Mouse (Mus musculus): Measurements from ENCODE around the gene Btbd11. TPM values are rescaled to one million over a fixed set of nuclear protein-coding genes. Genes with fewer than 3 reads are reported as not detected.

The Btbd11 gene
- polyA plus RNA-seq, 1 experiment = 0.85 TPM

DNA sequence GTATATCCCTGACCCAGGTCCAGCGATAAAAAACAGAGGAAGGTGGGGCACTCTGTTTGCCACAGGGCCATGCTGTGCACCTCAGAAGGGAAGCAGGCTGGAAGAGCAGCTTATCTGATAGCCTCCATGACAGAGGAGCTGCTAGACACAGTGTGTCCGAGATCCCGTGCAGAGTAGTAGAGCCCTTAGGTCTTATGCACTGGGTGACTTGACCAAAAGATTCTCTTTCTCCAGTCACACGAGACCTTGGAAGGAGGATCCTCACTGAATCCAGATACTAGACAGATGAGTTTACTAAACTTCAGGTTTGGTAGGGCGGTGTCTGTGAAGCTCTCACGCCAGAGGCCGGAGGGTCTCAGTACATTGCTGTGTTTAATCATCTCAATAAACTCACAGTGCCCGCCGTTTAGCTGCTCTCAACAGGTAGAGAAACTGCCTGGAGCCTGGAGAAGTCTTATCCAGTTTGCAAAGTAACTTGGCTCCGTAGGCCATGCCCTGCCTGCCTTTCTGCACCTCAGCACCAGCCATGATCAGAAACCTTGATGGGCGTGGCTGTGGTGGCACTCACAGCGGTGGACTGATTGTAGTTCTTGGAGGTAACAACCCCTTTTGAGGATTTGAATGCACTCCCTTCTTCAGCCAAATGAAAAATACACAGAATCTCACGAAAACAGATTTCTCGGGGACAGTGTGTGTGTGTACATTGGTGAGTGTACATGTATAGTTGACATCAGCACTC, 155.4 kb downstream of the Btbd11 start:
- WGBS = 77% methylated on average over 14 of the region's 14 CpGs

GRCm38 (mm10) chr10:85543281-85543680, 156.7 kb downstream of the Btbd11 start:
- H3K4me3 ChIP-seq (replicated peaks; ENCODE audit: control insufficient read depth, low read depth, low read length) = no peak overlapping the region
- H3K27ac ChIP-seq (ENCODE audit: control insufficient read depth, insufficient read depth, low read depth, low read length, poor library complexity) = no peak overlapping the region
- TF ChIP-seq POLR2A (IDR thresholded peaks at IDR 0.05; ENCODE audit: borderline replicate concordance, control insufficient read depth, low read depth, low read length) (no peak), CTCF (IDR thresholded peaks at IDR 0.05; ENCODE audit: control insufficient read depth, insufficient read depth, low read length) (no peak)
- WGBS = 78% methylated on average over 2 of the region's 2 CpGs
- no peaks in the 10 kb centered on the region for H3K4me1 ChIP-seq (ENCODE audit: control insufficient read depth, insufficient read depth, low read length)

More for the DNA sequence above, 155.4 kb downstream of the Btbd11 start:
- Histone ChIP-seq H3K4me1 (ENCODE audit: control insufficient read depth, insufficient read depth, low read length) (no peaks in the 10 kb centered on the region), H3K4me3 (replicated peaks; ENCODE audit: control insufficient read depth, low read depth, low read length) (no peak overlapping the region), H3K27ac (ENCODE audit: control insufficient read depth, insufficient read depth, low read depth, low read length, poor library complexity) (no peak overlapping the region)
- TF ChIP-seq CTCF (IDR thresholded peaks at IDR 0.05; ENCODE audit: control insufficient read depth, insufficient read depth, low read length) (no peak), POLR2A (IDR thresholded peaks at IDR 0.05; ENCODE audit: borderline replicate concordance, control insufficient read depth, low read depth, low read length) (no peak)

- TF ChIP-seq CTCF (IDR thresholded peaks at IDR 0.05; ENCODE audit: control insufficient read depth, insufficient read depth, low read length) (no peak), POLR2A (IDR thresholded peaks at IDR 0.05; ENCODE audit: borderline replicate concordance, control insufficient read depth, low read depth, low read length) (no peak)
- Histone ChIP-seq H3K27ac (ENCODE audit: control insufficient read depth, insufficient read depth, low read depth, low read length, poor library complexity) (no peak overlapping the region), H3K4me3 (replicated peaks; ENCODE audit: control insufficient read depth, low read depth, low read length) (no peak overlapping the region), H3K4me1 (ENCODE audit: control insufficient read depth, insufficient read depth, low read length) (no peaks in the 10 kb centered on the region)
- 44% methylated on average over 5 of the region's 5 CpGs for WGBS
Observed at GRCm38 (mm10) chr10:85544991-85545390, 158.4 kb downstream of the Btbd11 start.

GRCm38 (mm10) chr10:85555193-85555592, 168.6 kb downstream of the Btbd11 start:
- H3K4me1 ChIP-seq (ENCODE audit: control insufficient read depth, insufficient read depth, low read length) = no peaks in the 10 kb centered on the region
- no peak overlapping the region for H3K27ac ChIP-seq (ENCODE audit: control insufficient read depth, insufficient read depth, low read depth, low read length, poor library complexity)
- TF ChIP-seq CTCF (IDR thresholded peaks at IDR 0.05; ENCODE audit: control insufficient read depth, insufficient read depth, low read length) (no peak), POLR2A (IDR thresholded peaks at IDR 0.05; ENCODE audit: borderline replicate concordance, control insufficient read depth, low read depth, low read length) (no peak)
- WGBS = 64% methylated on average over 8 of the region's 8 CpGs
- H3K4me3 ChIP-seq (replicated peaks; ENCODE audit: control insufficient read depth, low read depth, low read length) = no peak overlapping the region

GRCm38 (mm10) chr10:85561418-85561817, 174.8 kb downstream of the Btbd11 start:
- H3K4me3 ChIP-seq (replicated peaks; ENCODE audit: control insufficient read depth, low read depth, low read length) = no peak overlapping the region
- 87% methylated on average over 14 of the region's 14 CpGs for WGBS
- H3K27ac ChIP-seq (ENCODE audit: control insufficient read depth, insufficient read depth, low read depth, low read length, poor library complexity) = no peak overlapping the region
- no peaks in the 10 kb centered on the region for H3K4me1 ChIP-seq (ENCODE audit: control insufficient read depth, insufficient read depth, low read length)
- TF ChIP-seq POLR2A (IDR thresholded peaks at IDR 0.05; ENCODE audit: borderline replicate concordance, control insufficient read depth, low read depth, low read length) = no peak
- no peak for TF ChIP-seq CTCF (IDR thresholded peaks at IDR 0.05; ENCODE audit: control insufficient read depth, insufficient read depth, low read length)

GRCm38 (mm10) chr10:85571456-85571855, 184.8 kb downstream of the Btbd11 start:
- Histone ChIP-seq H3K4me1 (ENCODE audit: control insufficient read depth, insufficient read depth, low read length) (no peaks in the 10 kb centered on the region), H3K27ac (ENCODE audit: control insufficient read depth, insufficient read depth, low read depth, low read length, poor library complexity) (no peak overlapping the region), H3K4me3 (replicated peaks; ENCODE audit: control insufficient read depth, low read depth, low read length) (no peak overlapping the region)
- 79% methylated on average over 5 of the region's 5 CpGs for WGBS
- no peak for TF ChIP-seq CTCF (IDR thresholded peaks at IDR 0.05; ENCODE audit: control insufficient read depth, insufficient read depth, low read length)
- TF ChIP-seq POLR2A (IDR thresholded peaks at IDR 0.05; ENCODE audit: borderline replicate concordance, control insufficient read depth, low read depth, low read length) = no peak

DNA sequence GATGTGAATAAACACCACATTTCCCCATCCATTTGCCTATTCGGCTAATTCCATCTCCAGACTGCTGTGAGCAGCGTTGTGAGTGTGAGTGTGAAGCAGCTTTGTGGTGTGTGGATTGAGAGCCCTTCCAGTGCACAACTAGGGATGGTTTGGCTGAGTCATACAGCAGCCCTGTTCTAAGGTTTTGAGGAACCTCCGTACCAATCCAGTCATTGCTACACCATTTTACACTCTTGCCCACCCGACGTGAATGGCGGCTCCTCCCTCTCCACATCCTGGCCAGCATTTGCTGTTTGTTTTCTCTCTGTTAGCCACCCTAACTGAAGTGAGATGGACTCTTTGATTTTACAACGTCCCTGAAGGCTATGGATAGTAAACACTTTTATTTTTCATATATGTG, 186.0 kb downstream of the Btbd11 start:
- Histone ChIP-seq H3K4me1 (ENCODE audit: control insufficient read depth, insufficient read depth, low read length) (no peaks in the 10 kb centered on the region), H3K27ac (ENCODE audit: control insufficient read depth, insufficient read depth, low read depth, low read length, poor library complexity) (no peak overlapping the region), H3K4me3 (replicated peaks; ENCODE audit: control insufficient read depth, low read depth, low read length) (no peak overlapping the region)
- WGBS = 39% methylated on average over 7 of the region's 7 CpGs
- TF ChIP-seq CTCF (IDR thresholded peaks at IDR 0.05; ENCODE audit: control insufficient read depth, insufficient read depth, low read length) (no peak), POLR2A (IDR thresholded peaks at IDR 0.05; ENCODE audit: borderline replicate concordance, control insufficient read depth, low read depth, low read length) (no peak)

GRCm38 (mm10) chr10:85577891-85578420, 191.3 kb downstream of the Btbd11 start:
- no peak overlapping the region for H3K27ac ChIP-seq (ENCODE audit: control insufficient read depth, insufficient read depth, low read depth, low read length, poor library complexity)
- H3K4me1 ChIP-seq (ENCODE audit: control insufficient read depth, insufficient read depth, low read length) = no peaks in the 10 kb centered on the region
- 86% methylated on average over 6 of the region's 6 CpGs for WGBS
- no peak for TF ChIP-seq POLR2A (IDR thresholded peaks at IDR 0.05; ENCODE audit: borderline replicate concordance, control insufficient read depth, low read depth, low read length)
- TF ChIP-seq CTCF (IDR thresholded peaks at IDR 0.05; ENCODE audit: control insufficient read depth, insufficient read depth, low read length) = no peak
- no peak overlapping the region for H3K4me3 ChIP-seq (replicated peaks; ENCODE audit: control insufficient read depth, low read depth, low read length)

Measured in bone marrow, adult 2 months (tissue).